Mouse (Mus musculus): ENCODE results near the gene Gdf15. TPM values are rescaled to one million over a fixed set of nuclear protein-coding genes. Genes with fewer than 3 reads are reported as not detected.

The Gdf15 gene
- total RNA-seq, 2 experiments from 2014 or later, result 0.32 to 0.39 TPM

DNA sequence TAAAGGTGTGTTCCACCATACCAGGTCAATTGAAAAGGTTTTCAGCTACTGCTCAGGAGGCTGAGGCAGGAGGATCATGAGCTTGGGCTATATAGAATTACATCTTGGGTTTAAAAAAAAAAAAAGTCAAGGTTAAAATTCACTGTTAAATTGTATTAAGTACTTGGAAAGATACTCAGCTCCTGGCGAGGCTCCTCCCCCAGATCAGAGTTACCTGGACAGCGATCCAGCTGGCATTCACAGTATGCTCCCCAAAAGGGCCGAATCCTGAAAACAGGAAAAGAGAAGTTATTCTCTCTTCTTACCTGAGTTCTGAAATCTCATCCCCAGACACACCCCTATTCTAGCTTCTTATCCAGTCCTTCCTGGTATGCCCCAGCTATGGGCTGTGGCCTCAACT is 25.0 kb upstream of the Gdf15 start:
- DNase-seq (ENCODE audit: low spot score in 2 of 2), result no peak

DNA sequence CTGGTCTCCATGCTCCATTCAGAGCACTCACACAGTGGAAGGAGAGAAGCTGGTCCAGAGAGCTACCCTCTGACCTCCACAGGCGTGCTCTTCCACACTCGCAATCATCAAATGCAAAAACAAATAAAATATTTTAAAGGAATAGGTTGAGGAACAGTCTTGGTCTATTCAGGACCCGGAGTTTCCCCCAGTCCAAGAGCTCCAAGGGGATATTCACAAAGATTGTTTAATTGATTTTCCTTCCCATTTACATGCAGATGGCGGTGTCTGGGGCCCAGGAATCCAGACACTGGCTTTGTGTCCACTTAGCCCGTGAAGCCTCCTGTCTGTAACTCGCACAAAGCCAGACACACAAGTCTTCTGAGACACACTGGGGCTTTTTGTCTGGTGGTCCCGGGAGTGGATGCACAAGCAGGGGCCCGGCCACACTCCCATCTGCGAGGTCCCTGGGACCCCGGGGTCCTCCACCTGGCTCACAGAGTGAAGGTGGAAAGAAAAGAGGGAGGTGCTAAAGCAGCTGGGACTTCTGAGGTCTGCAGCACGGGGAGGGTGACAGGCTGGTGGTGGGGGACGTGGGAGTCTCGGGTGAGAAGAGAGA is 24.0 kb upstream of the Gdf15 start:
- DNase-seq (ENCODE audit: low spot score in 2 of 2), result no peak

DNA sequence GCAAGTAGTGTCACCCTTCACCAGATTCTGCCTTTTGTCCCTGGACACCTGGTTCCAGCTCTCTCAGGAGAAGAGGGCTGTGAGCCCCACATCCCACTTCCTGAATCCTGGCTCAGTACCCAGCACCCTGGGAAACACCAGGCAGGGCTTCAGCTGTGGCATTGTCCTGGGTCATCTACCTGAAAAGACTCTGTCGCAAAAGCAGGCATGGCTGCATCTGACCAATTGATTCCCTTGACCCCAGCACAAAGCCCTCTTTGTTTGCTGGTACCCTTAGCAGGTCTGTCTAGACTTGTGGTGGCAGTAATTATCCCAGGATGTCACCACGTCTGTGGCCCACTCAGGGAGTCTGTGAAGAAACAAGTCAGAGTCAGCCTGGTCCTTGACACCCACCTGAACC is 23.2 kb upstream of the Gdf15 start:
- no peak for DNase-seq (ENCODE audit: low spot score in 2 of 2)

GRCm38 (mm10) chr8:70654121-70654520 is 21.9 kb upstream of the Gdf15 start:
- no peak for DNase-seq (ENCODE audit: low spot score in 2 of 2)

DNA sequence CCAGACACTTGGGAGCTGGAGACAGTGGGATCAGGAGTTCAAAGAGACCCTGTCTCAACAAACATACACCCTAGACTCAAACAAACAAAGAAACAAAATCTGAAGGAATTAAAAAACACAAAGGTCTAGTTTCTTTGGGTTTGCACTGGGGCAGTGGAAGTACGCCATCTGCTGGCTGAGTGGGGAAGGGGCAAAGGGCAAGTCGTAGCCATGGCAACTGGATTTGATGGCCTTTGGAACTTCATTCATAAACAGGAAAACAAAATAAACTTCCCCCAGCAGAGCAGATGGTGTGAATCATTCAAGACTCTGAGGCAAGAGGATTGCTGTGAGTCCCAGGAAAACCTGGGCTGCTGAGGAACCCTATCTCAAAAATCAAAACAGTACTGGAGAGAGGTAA is 21.0 kb upstream of the Gdf15 start:
- no peak for DNase-seq (ENCODE audit: low spot score in 2 of 2)

- no peak for DNase-seq (ENCODE audit: low spot score in 2 of 2)
Observed at GRCm38 (mm10) chr8:70650351-70650750, 18.1 kb upstream of the Gdf15 start.

DNA sequence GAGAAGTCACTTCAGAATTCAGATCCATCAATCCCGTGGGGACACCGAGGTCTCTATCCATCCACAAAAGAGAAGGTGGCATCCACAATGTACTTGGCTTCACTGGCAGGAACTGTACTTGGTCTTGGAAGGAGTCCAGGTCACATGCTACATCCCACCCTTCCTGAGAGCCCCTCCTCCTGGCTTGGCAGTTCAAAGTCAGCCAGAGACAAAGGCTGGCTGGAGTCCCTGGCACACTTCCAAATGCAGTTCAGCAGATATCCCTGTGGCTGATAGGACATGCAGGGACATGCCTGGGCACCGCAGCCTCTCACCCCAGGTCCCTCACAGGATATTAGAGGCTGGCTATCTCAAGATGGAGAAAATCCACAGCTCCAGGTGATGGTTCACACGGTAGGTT is 17.1 kb upstream of the Gdf15 start:
- DNase-seq (ENCODE audit: low spot score in 2 of 2), result peak in 1 of 2 experiments; percentile 64

- DNase-seq (ENCODE audit: low spot score in 2 of 2), result no peak
Observed at GRCm38 (mm10) chr8:70648921-70649320, 16.7 kb upstream of the Gdf15 start.

DNA sequence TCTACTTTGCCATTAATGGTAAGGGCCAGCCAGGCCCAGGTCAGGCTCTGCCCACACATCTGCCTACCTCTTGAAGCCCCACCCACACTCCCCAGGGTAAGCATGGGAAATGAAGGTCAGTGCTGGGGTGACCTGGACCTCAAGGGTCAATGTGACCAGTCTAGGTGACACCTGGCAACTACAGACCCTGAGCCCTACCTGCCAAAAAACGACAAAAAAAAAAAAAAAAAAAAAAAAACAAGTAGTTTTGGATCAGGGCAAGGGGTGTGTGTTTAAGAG is 15.8 kb upstream of the Gdf15 start:
- no peak for DNase-seq (ENCODE audit: low spot score in 2 of 2)

DNA sequence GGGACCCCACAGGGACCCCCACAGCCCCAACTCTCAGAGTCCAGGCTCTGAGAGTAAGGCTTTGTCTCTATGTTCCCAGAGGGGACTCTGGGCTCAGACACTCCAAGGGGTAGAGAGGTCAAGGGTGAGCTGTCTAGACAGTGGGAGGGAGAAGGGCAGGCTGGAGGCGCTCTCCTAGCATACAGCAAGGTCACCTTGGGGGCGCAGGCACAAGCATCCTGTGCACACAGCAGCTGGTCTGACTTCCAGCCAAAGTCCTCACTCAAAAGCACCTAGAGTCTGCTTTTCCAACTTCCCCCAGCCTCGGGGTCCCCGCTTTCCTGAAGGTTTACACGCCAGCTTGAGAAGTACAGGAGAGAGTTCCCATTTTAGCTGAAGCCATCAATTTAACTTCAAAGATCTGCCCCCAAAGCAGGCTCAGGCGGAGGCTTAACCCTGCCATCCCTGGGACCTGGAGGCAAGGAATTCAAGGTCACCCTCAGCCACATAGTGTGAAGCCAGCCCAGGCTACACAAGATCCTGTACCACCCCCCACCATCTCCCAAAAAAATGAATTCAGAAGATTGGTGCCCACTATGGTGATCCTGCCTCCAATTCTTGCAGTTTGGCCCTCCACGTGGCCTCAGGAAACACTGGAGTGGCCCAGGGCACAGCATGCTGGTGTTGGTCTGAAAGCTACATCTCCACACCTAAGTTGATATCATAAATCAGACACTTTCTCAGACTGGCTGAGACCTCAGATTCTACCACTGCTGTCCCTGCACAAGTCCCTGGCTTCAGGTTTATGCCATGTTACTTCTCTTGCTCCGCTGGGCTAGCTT is 15.3 kb upstream of the Gdf15 start:
- DNase-seq (ENCODE audit: low spot score in 2 of 2), result no peak

DNA sequence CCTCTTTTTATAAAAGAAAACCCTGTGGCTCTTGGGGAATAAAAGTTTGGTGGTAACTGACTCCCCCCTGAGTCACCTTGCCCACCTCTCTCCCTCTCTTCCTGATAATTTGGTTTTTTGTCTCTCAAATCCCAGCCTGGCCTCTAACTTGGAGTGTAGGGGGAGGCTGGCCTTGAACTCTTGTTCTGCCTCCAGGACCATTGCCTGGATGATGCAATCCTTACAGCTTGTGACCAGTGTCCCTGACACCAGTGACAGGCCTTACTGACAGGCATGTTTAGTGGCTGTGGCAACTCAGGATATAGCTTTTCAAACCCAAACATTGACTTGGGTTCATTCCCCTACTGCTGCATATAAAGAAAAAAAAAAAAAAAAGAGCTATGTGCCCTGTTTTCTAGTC is 14.5 kb upstream of the Gdf15 start:
- no peak for DNase-seq (ENCODE audit: low spot score in 2 of 2)

- no peak for DNase-seq (ENCODE audit: low spot score in 2 of 2)
Observed at GRCm38 (mm10) chr8:70646369-70646768, 14.1 kb upstream of the Gdf15 start.

- DNase-seq (ENCODE audit: low spot score in 2 of 2), result no peak
Observed at GRCm38 (mm10) chr8:70645501-70646224, 13.4 kb upstream of the Gdf15 start.

- DNase-seq (ENCODE audit: low spot score in 2 of 2), result no peak
Observed at GRCm38 (mm10) chr8:70644065-70644464, 11.8 kb upstream of the Gdf15 start.

- no peak for DNase-seq (ENCODE audit: low spot score in 2 of 2)
Observed at GRCm38 (mm10) chr8:70643019-70643418, 10.8 kb upstream of the Gdf15 start.

- DNase-seq (ENCODE audit: low spot score in 2 of 2), result no peak
Observed at GRCm38 (mm10) chr8:70638752-70639151, 6.5 kb upstream of the Gdf15 start.

GRCm38 (mm10) chr8:70636838-70637237 is 4.6 kb upstream of the Gdf15 start:
- no peak for DNase-seq (ENCODE audit: low spot score in 2 of 2)

DNA sequence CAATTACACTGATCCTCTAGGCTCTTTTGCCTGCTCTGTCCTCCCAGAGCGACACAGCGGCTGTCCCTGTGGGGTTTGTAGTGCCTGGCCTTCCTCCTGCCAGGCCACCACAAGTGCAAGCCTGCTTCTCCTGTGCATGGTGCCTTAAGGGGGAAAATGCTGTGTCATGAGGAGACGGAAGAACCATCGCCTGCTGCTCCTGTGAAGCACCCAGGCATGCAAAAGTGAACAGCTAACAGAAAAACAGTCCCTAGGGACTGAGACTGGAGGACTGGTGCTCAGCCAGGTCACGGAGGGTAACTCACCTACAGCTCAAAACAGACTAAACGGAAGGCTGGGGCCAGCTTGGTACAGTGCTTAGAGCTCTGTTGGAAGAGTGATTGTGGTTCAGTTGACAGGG is 3.3 kb upstream of the Gdf15 start:
- no peak for DNase-seq (ENCODE audit: low spot score in 2 of 2)

DNA sequence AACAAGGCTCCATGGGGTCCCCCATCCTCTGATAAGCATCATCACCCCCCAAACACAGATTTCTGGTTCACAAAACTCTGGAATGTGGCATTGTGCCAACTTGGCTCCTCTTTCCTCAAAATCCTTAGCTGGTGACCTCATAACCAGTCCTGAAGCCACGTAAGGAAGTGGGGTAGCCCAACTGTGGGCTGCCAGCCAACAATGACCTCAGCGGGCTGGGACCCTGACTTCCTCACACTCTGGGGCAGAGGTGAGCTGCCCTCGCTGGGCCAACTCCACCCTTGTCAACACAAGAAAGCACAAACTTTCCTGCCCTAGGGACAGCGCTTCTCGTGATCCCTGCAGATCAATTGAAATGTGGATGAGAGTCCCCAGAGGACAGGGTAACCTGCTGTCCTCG is 1.8 kb upstream of the Gdf15 start:
- peak in 1 of 2 experiments; percentile 67 for DNase-seq (ENCODE audit: low spot score in 2 of 2)

GRCm38 (mm10) chr8:70631436-70631835 is 820 bp downstream of the Gdf15 start:
- DNase-seq (ENCODE audit: low spot score in 2 of 2), result no peak

- DNase-seq (ENCODE audit: low spot score in 2 of 2), result peak in 1 of 2 experiments; percentile 59
Observed at GRCm38 (mm10) chr8:70630532-70631381, 1.5 kb downstream of the Gdf15 start.

Measured in gastrocnemius, postnatal 4 days (tissue).